Mouse (Mus musculus): ENCODE results near the gene Abca17.

DNA sequence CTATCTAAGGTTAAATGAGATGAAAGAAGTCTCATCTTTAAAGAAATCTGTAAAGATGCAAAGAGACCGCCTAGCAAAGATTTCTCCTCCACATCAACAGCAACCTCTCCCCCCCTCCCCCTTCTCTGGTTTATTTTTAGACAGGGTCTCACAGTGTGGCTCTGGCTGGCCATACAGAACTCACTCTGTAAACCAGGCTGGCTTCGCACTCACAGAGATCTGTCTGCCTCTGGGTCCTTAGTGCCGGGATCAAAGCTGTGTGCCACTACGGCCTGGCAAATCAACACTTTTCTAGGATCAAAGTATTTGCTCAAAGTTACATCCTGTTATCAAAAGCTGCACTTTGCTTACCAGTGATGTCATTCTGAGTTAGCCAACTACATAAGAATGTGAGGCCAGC, 50.2 kb downstream of the Abca17 start:
- TF ChIP-seq CTCF (IDR thresholded peaks at IDR 0.05; ENCODE audit: low read depth, low read length) (no peak), POLR2A (IDR thresholded peaks at IDR 0.05; ENCODE audit: extremely low read depth, insufficient read depth, low read length) (no peak)
